Mouse (Mus musculus): ENCODE measurements at regions not wholly inside any gene's neighbourhood (a gene's known extent, or its start where the extent isn't known, plus 50 kb on each side); places are given as distances from the start of the nearest gene placed in this dataset.
A peak's percentile ranks its signal among the peaks of the same experiment; 100 is the strongest.
"Not testable (repeated sequence)": the region's sequence is repeated elsewhere in the genome, so short reads cannot be mapped to it uniquely, and the experiment has no call there.

- WGBS, result 56% methylated on average over 3 of the region's 3 CpGs
- H3K27me3 ChIP-seq, result no peaks in the 10 kb centered on the region
- H3K9ac ChIP-seq, result no peak overlapping the region
- H3K4me1 ChIP-seq, result 0 out of 2 replicates have a peak, but pooled peaks cover 3% of the 10 kb centered on the region
- no peak overlapping the region for H3K4me3 ChIP-seq (replicated peaks)
- no peaks in the 10 kb centered on the region for H3K36me3 ChIP-seq
- no peak overlapping the region for H3K4me2 ChIP-seq
- H3K9me3 ChIP-seq (replicated peaks), result no peaks in the 10 kb centered on the region
- no peak for ATAC-seq (replicated peaks; ENCODE audit: low FRiP score)
- no peak overlapping the region for H3K27ac ChIP-seq
Measured at GRCm38 (mm10) chr4:81628496-81628828, 185.8 kb upstream of the Mpdz start.

- no peaks in the 10 kb centered on the region for H3K27me3 ChIP-seq
- no peak for ATAC-seq (replicated peaks; ENCODE audit: low FRiP score)
- no peaks in the 10 kb centered on the region for H3K36me3 ChIP-seq
- 34% methylated on average over 12 of the region's 12 CpGs for WGBS
- no peak overlapping the region for H3K27ac ChIP-seq
- no peak overlapping the region for H3K4me3 ChIP-seq (replicated peaks)
- no peaks in the 10 kb centered on the region for H3K9me3 ChIP-seq (replicated peaks)
- 0 out of 2 replicates have a peak, but pooled peaks cover 3% of the 10 kb centered on the region for H3K4me1 ChIP-seq
- no peak overlapping the region for H3K9ac ChIP-seq
- H3K4me2 ChIP-seq, result no peak overlapping the region
Measured at GRCm38 (mm10) chr4:81627714-81628495, 185.3 kb upstream of the Mpdz start.

- Histone ChIP-seq H3K36me3 (no peaks in the 10 kb centered on the region), H3K4me2 (no peak overlapping the region), H3K27me3 (no peaks in the 10 kb centered on the region), H3K4me1 (0 out of 2 replicates have a peak, but pooled peaks cover 3% of the 10 kb centered on the region), H3K27ac (no peak overlapping the region), H3K9ac (no peak overlapping the region), H3K4me3 (replicated peaks) (no peak overlapping the region), H3K9me3 (replicated peaks) (no peaks in the 10 kb centered on the region)
- ATAC-seq (replicated peaks; ENCODE audit: low FRiP score), result no peak
- 39% methylated on average over 10 of the region's 10 CpGs for WGBS
Measured at GRCm38 (mm10) chr4:81625348-81625934, 182.8 kb upstream of the Mpdz start.

- H3K4me2 ChIP-seq, result no peak overlapping the region
- no peak overlapping the region for H3K27ac ChIP-seq
- no peaks in the 10 kb centered on the region for H3K36me3 ChIP-seq
- H3K9ac ChIP-seq, result no peak overlapping the region
- no peak overlapping the region for H3K4me3 ChIP-seq (replicated peaks)
- no peak for ATAC-seq (replicated peaks; ENCODE audit: low FRiP score)
- H3K4me1 ChIP-seq, result 0 out of 2 replicates have a peak, but pooled peaks cover 3% of the 10 kb centered on the region
- no peaks in the 10 kb centered on the region for H3K9me3 ChIP-seq (replicated peaks)
- WGBS, result 97% methylated on average over 4 of the region's 4 CpGs
- no peaks in the 10 kb centered on the region for H3K27me3 ChIP-seq
Measured at GRCm38 (mm10) chr4:81624111-81624510, 181.5 kb upstream of the Mpdz start.

- no peaks in the 10 kb centered on the region for H3K9me3 ChIP-seq (replicated peaks)
- 76% methylated on average over 8 of the region's 8 CpGs for WGBS
- no peaks in the 10 kb centered on the region for H3K27me3 ChIP-seq
- no peak overlapping the region for H3K9ac ChIP-seq
- no peak for ATAC-seq (replicated peaks; ENCODE audit: low FRiP score)
- H3K4me2 ChIP-seq, result no peak overlapping the region
- no peak overlapping the region for H3K27ac ChIP-seq
- no peaks in the 10 kb centered on the region for H3K36me3 ChIP-seq
- no peak overlapping the region for H3K4me3 ChIP-seq (replicated peaks)
- 0 out of 2 replicates have a peak, but pooled peaks cover 6% of the 10 kb centered on the region for H3K4me1 ChIP-seq
Measured at GRCm38 (mm10) chr4:81621391-81622137, 178.9 kb upstream of the Mpdz start.

GRCm38 (mm10) chr4:81617191-81617590 lies 174.6 kb upstream of the Mpdz start:
- ATAC-seq (replicated peaks; ENCODE audit: low FRiP score), result peak; percentile 89
- H3K4me2 ChIP-seq, result no peak overlapping the region
- no peak overlapping the region for H3K27ac ChIP-seq
- no peaks in the 10 kb centered on the region for H3K36me3 ChIP-seq
- H3K9me3 ChIP-seq (replicated peaks), result no peaks in the 10 kb centered on the region
- 0 out of 2 replicates have a peak, but pooled peaks cover 6% of the 10 kb centered on the region for H3K4me1 ChIP-seq
- no peaks in the 10 kb centered on the region for H3K27me3 ChIP-seq
- H3K4me3 ChIP-seq (replicated peaks), result no peak overlapping the region
- H3K9ac ChIP-seq, result no peak overlapping the region
- WGBS, result 41% methylated on average over 5 of the region's 5 CpGs

GRCm38 (mm10) chr4:81611191-81611590 lies 168.6 kb upstream of the Mpdz start:
- no peaks in the 10 kb centered on the region for H3K27me3 ChIP-seq
- no peak overlapping the region for H3K4me3 ChIP-seq (replicated peaks)
- no peaks in the 10 kb centered on the region for H3K36me3 ChIP-seq
- H3K27ac ChIP-seq, result no peak overlapping the region
- no peak overlapping the region for H3K9ac ChIP-seq
- no peaks in the 10 kb centered on the region for H3K4me1 ChIP-seq
- no peak for ATAC-seq (replicated peaks; ENCODE audit: low FRiP score)
- H3K9me3 ChIP-seq (replicated peaks), result no peaks in the 10 kb centered on the region
- 80% methylated on average over 2 of the region's 2 CpGs for WGBS
- H3K4me2 ChIP-seq, result no peak overlapping the region

- Histone ChIP-seq H3K27ac (no peak overlapping the region), H3K4me2 (no peak overlapping the region), H3K27me3 (no peaks in the 10 kb centered on the region), H3K9me3 (replicated peaks) (no peaks in the 10 kb centered on the region), H3K9ac (no peak overlapping the region), H3K36me3 (no peaks in the 10 kb centered on the region), H3K4me1 (no peaks in the 10 kb centered on the region), H3K4me3 (replicated peaks) (no peak overlapping the region)
- WGBS, result 92% methylated on average over 5 of the region's 5 CpGs
- ATAC-seq (replicated peaks; ENCODE audit: low FRiP score), result no peak
Measured at GRCm38 (mm10) chr4:81600396-81600795, 157.8 kb upstream of the Mpdz start.

GRCm38 (mm10) chr4:81597390-81597789 lies 154.8 kb upstream of the Mpdz start:
- ATAC-seq (replicated peaks; ENCODE audit: low FRiP score), result no peak
- no peak overlapping the region for H3K4me2 ChIP-seq
- WGBS, result 78% methylated on average over 4 of the region's 4 CpGs
- H3K36me3 ChIP-seq, result no peaks in the 10 kb centered on the region
- no peak overlapping the region for H3K27ac ChIP-seq
- H3K4me1 ChIP-seq, result no peaks in the 10 kb centered on the region
- no peaks in the 10 kb centered on the region for H3K27me3 ChIP-seq
- no peaks in the 10 kb centered on the region for H3K9me3 ChIP-seq (replicated peaks)
- no peak overlapping the region for H3K9ac ChIP-seq
- H3K4me3 ChIP-seq (replicated peaks), result no peak overlapping the region

- H3K9me3 ChIP-seq (replicated peaks); H3K27ac ChIP-seq; H3K9ac ChIP-seq; H3K36me3 ChIP-seq; ATAC-seq (replicated peaks; ENCODE audit: low FRiP score); H3K27me3 ChIP-seq; H3K4me1 ChIP-seq; H3K4me3 ChIP-seq (replicated peaks); H3K4me2 ChIP-seq: not testable (repeated sequence)
- 92% methylated on average over 3 of the region's 3 CpGs for WGBS
Measured at GRCm38 (mm10) chr4:81593431-81593830, 150.8 kb upstream of the Mpdz start.

GRCm38 (mm10) chr4:81582546-81582945 lies 139.9 kb upstream of the Mpdz start:
- Histone ChIP-seq H3K9ac (no peak overlapping the region), H3K27ac (no peak overlapping the region)
- ATAC-seq (replicated peaks; ENCODE audit: low FRiP score), result no peak

GRCm38 (mm10) chr4:81580553-81580952 lies 137.9 kb upstream of the Mpdz start:
- no peak overlapping the region for H3K4me2 ChIP-seq
- WGBS, result 73% methylated on average over 8 of the region's 8 CpGs
- no peaks in the 10 kb centered on the region for H3K9me3 ChIP-seq (replicated peaks)
- H3K27me3 ChIP-seq, result peaks cover 5% of the 10 kb centered on the region; the same call in 1 of the 2 replicates
- H3K4me1 ChIP-seq, result no peaks in the 10 kb centered on the region
- H3K36me3 ChIP-seq, result no peaks in the 10 kb centered on the region
- no peak overlapping the region for H3K9ac ChIP-seq
- no peak overlapping the region for H3K27ac ChIP-seq
- H3K4me3 ChIP-seq (replicated peaks), result no peak overlapping the region
- no peak for ATAC-seq (replicated peaks; ENCODE audit: low FRiP score)

More at GRCm38 (mm10) chr4:81582546-81582945, 139.9 kb upstream of the Mpdz start:
- Histone ChIP-seq H3K4me2 (no peak overlapping the region), H3K4me3 (replicated peaks) (no peak overlapping the region), H3K27me3 (peaks cover 5% of the 10 kb centered on the region; the same call in 1 of the 2 replicates), H3K36me3 (no peaks in the 10 kb centered on the region), H3K4me1 (no peaks in the 10 kb centered on the region), H3K9me3 (replicated peaks) (no peaks in the 10 kb centered on the region)
- 59% methylated on average over 2 of the region's 2 CpGs for WGBS

All from kidney, embryonic 15.5 days (tissue).